Comparison of ENCODE assay signal across 34 mouse cellular contexts in the genomic region with DNA sequence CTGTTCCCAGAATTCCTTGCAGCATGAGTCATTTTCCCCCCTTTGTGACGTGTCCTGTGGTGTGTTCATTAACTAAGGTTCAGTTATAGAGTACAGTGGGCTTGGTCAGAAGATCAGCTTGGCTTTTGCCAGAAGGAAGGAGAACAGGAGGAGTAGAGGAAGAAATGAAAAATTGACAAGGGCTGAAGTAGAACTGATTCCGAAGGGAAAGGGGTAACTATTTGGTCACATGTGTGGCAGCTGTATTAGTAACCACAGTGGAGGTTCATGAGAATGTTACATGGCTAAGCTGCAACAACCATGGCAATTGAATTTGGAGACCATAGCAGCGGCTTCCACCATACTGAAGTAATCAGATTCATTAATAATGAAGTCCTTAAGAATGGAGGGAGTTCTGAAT. TPM values are rescaled to one million over a fixed set of nuclear protein-coding genes. Genes with fewer than 3 reads are reported as not detected.
"Had no signal": no experiment of that assay in that cellular context is flagged by ENCODE, and none has a peak within 500 bp of the region (broad histone marks: within the 10 kb centered on the region; RNA-seq: fewer than 3 reads in every experiment).

A gene (plus strand): TSS at position 301 of the 400 bp plus-strand sequence.

- H3K4me3 ChIP-seq: embryonic facial prominence, embryonic 10.5 days; embryonic facial prominence, embryonic 12.5 days; embryonic facial prominence, embryonic 13.5 days; embryonic facial prominence, embryonic 15.5 days; erythroblast, embryonic 14.5 days; forebrain, embryonic 10.5 days; forebrain, embryonic 12.5 days; forebrain, embryonic 13.5 days; forebrain, embryonic 15.5 days; gastrocnemius, adult 2 months; heart, adult 2 months had no signal

- H3K27ac ChIP-seq: embryonic facial prominence, embryonic 10.5 days; embryonic facial prominence, embryonic 12.5 days; embryonic facial prominence, embryonic 13.5 days; embryonic facial prominence, embryonic 15.5 days; forebrain, embryonic 10.5 days; forebrain, embryonic 12.5 days; forebrain, embryonic 13.5 days; forebrain, embryonic 15.5 days; gastrocnemius, adult 2 months; heart, adult 2 months had no signal

- DNase-seq: cerebellum, adult 8-10 months; cerebellum, adult 9-10 months; cerebellum, adult 9-11 months; cerebellum, postnatal 10 days; cerebellum, postnatal 14 days; cerebellum, postnatal 25 days; cerebellum, postnatal 36 days; embryo, embryonic 11 days; forebrain, postnatal 0 days; gastrocnemius, adult 2 months; gastrocnemius, postnatal 10 days; gastrocnemius, postnatal 14 days; gastrocnemius, postnatal 25 days; gastrocnemius, postnatal 36 days; heart, adult 11 months; heart, adult 18-20 months; heart, adult 2 months had no signal

- H3K4me1 ChIP-seq: embryonic facial prominence, embryonic 10.5 days; embryonic facial prominence, embryonic 12.5 days; embryonic facial prominence, embryonic 13.5 days; embryonic facial prominence, embryonic 15.5 days; forebrain, embryonic 10.5 days; forebrain, embryonic 12.5 days; forebrain, embryonic 13.5 days; forebrain, embryonic 15.5 days had no signal

- H3K27me3 ChIP-seq: embryonic facial prominence, embryonic 12.5 days; embryonic facial prominence, embryonic 13.5 days; embryonic facial prominence, embryonic 15.5 days; forebrain, embryonic 12.5 days; forebrain, embryonic 13.5 days; forebrain, embryonic 15.5 days had no signal

- H3K36me3 ChIP-seq: embryonic facial prominence, embryonic 10.5 days; embryonic facial prominence, embryonic 12.5 days; embryonic facial prominence, embryonic 13.5 days; embryonic facial prominence, embryonic 15.5 days; forebrain, embryonic 10.5 days; forebrain, embryonic 12.5 days; forebrain, embryonic 15.5 days had no signal

RNA-seq across cellular contexts. Expression of the gene that starts here (rescaled TPM):
- polyA plus RNA-seq: cortical plate, adult 2 months; embryonic facial prominence, embryonic 10.5 days; embryonic facial prominence, embryonic 11.5 days; embryonic facial prominence, embryonic 12.5 days; embryonic facial prominence, embryonic 13.5 days; embryonic facial prominence, embryonic 14.5 days; embryonic facial prominence, embryonic 15.5 days; erythroblast, embryonic 14.5 days; forebrain, embryonic 10.5 days; forebrain, embryonic 11.5 days; forebrain, embryonic 12.5 days; forebrain, embryonic 13.5 days; forebrain, embryonic 14.5 days; forebrain, embryonic 15.5 days; forebrain, embryonic 16.5 days; forebrain, postnatal 0 days; frontal cortex, adult 2 months; gonadal fat pad, adult 2 months; heart, adult 2 months had no signal
